Mouse (Mus musculus) cerebellum, postnatal 4 days (tissue): ENCODE data around the gene Actr6.
"Not testable (repeated sequence)": the region's sequence is repeated elsewhere in the genome, so short reads cannot be mapped to it uniquely, and the experiment has no call there.

ENCODE experiments used
- DNase-seq, 2 experiments: peaks; one replicate each; pipeline ENCODE4 v3.0.0; 2022; ENCODE audit warnings: low spot score in 2 of 2, mixed read lengths in 1 of 2

Gene Actr6

DNA sequence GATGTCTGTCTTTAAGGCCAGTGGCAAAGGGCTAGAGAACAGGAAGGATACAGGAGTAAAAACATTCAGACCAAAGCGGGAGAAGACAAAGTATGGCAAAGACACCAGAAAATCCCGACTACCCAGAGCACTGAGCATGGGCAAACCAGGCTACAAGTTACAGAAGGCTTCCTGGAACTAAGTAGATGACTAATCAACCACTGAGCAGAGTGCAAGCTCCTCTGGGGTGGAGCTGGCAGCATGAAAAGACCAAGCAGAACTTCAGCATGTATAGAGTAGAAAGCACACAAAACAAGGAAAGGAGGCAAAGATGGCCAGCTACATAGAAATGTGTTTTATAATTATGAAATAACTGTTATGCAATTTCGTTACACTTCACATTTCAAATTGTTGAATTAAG lies 51.6 kb downstream of the Actr6 start:
- DNase-seq = no peak

DNA sequence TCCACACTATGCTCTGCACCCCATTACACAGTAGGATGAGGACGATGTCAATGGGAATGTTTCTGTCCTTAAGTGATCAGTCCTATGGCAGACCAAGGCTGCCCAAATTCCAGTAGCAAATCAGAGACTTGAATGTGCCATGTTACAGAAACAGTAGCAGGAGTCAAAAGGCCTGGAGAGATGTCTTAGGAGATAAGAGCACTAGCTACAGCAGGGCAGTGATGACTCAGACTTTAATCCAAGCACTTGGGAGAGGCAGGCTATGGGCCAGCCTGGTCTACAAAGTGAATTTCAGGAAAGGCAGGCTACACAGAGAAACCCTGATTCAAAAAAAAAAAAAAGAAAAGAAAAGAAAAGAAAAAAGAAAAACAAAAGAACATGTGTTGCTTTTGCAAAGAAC lies 52.6 kb downstream of the Actr6 start:
- no peak for DNase-seq

DNA sequence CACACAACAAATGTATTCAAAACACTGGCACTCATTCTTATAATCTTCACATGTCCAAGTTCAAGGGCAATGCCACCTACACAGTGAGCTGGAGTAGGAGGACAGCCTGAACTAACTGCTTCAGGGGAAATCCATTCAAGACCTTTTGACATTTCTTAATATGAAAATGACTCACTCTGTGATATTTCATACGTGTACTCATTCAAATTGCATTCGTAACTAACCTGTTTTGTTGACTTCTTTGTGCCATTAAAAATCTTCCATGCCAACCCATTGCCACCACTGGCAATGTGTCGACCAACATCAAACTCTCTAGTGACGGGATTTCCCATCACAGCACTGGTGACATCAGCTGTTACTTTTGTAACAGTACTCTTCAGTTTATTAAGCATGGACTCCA lies 54.0 kb downstream of the Actr6 start:
- no peak for DNase-seq

DNA sequence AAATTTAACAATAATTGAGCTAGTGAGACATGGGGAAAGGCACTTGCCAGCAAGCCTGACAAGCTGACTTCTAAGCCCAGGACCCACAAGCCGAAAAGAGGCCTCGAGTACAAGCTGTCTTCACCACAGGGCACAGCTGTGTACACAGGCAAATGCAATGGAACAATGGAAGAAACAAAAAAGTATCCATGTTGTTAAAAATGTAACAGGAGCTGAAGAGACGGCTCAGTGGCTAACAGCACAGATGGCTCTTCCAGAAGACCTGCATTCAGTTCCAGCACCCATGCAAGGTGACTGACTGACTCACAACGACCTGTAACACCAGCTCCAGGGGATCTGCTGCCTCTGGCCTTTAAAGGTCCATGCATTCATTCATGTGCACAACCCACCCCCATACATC lies 55.5 kb downstream of the Actr6 start:
- no peak for DNase-seq

DNA sequence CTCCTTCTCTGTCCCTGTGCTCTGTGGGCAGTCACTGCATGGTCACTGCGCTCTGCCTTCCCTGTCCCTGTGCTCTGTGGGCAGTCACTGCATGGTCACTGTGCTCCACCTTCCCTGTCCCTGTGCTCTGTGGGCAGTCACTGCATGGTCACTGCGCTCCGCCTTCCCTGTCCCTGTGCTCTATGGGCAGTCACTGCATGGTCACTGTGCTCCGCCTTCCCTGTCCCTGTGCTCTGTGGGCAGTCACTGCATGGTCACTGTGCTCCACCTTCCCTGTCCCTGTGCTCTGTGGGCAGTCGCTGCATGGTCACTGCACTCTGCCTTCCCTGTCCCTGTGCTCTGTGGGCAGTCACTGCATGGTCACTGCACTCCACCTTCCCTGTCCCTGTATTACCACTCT lies 61.7 kb downstream of the Actr6 start:
- DNase-seq = not testable (repeated sequence)

DNA sequence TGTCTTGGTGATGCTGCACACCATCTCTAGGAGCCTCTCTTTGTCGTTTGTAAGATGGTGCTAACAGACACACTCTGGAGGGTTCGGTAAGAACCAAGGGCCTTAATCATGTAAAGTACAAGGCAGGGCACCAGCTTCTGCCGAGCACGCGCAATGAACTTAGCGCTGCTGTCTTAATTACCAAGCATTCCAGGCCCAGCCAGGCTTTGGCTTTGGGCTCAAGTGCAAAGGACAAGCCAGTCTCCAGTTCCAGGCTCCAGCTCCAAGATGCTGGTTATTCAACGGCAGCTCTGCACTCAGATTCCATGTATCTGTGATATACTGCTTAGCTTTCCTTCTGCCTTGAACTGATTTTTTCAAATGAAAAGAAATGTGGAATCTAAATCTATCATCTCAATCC lies 64.5 kb downstream of the Actr6 start:
- DNase-seq = no peak

DNA sequence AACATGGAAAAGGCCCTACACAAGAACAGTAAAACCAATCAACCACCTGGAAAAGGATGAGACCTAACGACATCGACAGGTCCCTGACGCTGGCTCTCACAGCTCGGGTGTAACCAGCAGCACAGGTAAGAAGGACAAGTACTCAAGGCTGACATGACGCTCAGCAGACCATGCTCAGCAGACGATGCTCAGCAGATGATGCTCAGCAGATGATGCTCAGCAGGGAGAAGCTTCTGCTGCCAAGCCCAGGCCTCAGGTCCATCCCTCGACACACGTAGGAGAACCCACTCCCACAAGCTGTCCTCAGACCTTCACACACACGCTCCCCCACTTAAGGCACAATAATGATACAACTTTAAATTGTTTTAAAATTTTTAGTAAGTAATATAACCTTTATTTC lies 66.4 kb downstream of the Actr6 start:
- peak in 1 of 2 experiments; percentile 21 for DNase-seq

DNA sequence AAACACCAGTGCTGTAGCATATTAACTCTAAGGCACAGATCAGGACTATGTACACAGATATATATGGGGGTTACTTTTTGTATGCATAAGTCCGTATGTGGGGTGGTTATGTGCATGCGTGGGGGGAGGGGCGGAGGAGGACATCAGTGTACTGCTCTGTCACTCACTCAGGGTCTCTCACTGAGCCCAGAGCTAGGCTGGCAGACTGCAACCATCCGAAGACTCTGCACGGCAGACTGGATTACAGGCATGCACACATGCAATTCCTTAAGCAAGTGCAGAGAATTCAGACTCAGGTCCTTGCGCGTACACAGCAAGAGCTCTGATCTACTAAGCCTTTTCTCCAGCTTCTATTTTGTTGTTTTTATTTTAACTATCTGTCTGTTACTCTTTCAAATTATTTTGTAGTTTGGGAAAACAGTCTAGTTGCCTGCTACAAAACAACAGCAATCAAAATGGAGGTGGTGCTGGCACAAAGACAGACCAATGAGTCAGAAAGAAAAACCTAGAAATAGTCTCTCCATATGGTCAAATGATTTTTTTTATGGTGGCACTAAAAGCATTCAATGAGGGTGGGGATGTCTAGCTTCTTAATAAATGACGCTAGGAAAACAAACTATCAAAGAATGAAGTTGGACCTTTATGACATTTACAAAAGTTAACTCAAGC lies 67.0 kb downstream of the Actr6 start:
- DNase-seq = no peak
